Mouse (Mus musculus) frontal cortex, postnatal 10 days (tissue): ENCODE results near the gene 4930435E12Rik.
"Not testable (repeated sequence)": the region's sequence is repeated elsewhere in the genome, so short reads cannot be mapped to it uniquely, and the experiment has no call there.

Experiments
- DNase-seq, 2 experiments: peaks; one replicate each; pipeline ENCODE4 v3.0.0; 2022; ENCODE audit warnings: low spot score in 2 of 2, mixed read lengths in 1 of 2

Gene 4930435E12Rik

GRCm38 (mm10) chr16:38828649-38829048 is at the start of gene 4930435E12Rik:
Gene 4930435E12Rik, minus strand, starts transcription at chr16:38828749.
- DNase-seq = no peak

DNA sequence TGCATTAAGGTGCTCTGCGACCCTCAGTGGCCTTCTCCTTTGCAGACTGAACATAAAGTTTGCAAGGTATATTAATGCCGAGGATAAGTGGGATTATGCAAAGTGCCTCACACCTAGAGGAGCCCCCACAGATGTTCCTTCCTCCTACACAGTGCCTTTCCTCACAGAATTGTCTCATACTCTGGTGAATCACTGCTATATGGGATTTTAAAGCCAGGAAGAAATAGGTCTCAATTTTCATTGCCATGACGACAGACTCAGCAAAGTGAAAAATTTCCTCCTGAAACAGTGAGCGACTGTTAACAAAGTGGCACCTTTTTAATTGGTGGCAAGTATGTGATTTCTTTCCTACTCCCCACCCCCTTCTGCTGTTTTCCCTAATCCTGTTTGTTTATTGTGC is 45.9 kb upstream of the 4930435E12Rik start:
- peak in 1 of 2 experiments; percentile 26 for DNase-seq

- no peak for DNase-seq
These were observed 44.7 kb upstream of the 4930435E12Rik start for GRCm38 (mm10) chr16:38873231-38873630.

GRCm38 (mm10) chr16:38864358-38864757 is 35.8 kb upstream of the 4930435E12Rik start:
- DNase-seq = no peak

DNA sequence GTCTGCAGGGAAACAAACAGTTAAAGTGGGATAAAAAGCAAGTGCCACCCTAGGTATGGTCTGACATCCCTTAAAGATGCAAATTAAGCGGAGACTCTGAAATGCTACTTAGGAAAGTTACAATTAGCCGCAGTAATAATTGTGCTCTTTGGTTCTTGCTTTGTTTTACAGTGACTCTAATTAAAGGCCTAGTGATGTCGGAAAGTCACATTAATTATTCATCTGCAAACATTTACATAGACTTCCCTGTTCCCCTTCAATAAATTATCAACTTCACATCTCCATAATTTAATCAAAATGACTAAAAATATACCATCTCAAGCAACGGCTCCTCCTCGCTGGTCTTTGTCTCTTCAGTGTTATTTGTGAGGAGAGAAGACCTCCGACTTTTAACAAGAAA is 32.0 kb upstream of the 4930435E12Rik start:
- DNase-seq = no peak

DNA sequence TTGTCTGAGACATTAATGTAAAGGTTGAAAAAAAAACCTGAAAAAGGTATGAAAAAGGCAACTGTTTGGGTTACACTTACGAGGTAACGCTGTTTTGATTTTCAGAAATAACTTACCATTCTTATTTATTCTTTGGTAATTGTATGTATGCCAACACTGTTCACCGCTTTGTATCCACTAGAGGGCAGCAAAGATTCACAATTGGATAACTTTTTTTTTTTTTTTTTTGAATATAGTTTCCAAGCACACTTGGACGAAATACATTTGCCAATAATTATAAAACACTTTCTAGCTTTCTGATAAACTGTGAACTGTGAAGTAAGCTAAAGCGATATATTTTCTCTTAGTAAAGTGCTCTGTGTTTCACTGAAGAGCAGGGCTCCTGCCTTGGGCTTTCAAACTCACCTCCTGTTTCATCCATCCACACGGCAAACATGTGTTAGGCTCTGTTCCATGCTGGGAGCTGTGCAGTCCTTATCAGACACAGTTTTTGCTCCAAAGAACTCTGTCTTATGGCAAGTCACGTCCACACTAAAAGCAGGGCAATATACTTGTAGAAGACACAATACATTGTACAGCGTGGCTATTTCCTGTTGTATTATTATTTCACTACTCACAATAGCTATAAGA is 29.7 kb upstream of the 4930435E12Rik start:
- no peak for DNase-seq

DNA sequence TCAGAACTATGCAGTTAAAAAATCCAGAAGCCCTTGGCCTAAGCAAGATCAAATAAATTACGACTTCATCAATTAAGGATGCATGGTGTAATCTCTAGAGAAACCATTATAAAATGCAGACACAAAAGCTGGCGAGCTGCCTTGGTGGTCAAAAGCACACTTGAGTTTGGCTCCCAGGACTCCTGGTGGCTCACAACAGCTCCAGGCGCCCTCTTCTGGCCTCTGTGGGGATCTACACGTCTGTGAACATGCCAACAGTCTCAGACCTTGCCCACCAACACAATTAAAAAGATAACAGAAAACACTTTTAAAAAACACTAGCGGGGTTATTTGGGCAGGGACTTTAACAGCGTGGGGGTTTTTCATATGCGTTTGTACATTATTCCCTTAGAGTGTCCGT is 16.0 kb downstream of the 4930435E12Rik start:
- DNase-seq = peak; percentile 36 to 64

DNA sequence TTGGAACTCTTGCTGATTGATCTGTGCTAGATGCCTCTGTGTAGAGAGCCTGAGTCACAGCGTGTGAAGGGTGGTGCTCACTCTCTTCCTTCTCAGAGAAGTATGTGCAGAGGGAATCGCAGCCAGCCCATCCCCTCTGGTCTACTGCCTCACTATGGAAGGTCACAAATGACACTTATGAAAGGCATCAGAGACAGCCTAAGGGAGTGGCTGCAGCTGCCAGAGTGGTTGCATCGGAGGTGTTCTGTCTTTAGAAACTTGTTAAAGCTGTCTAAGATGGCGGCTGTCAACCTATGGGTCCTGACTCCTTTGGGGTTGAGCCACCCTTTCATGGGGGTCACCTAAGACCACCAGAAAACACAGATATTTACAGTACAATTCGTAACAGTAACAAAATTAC is 18.4 kb downstream of the 4930435E12Rik start:
- no peak for DNase-seq

GRCm38 (mm10) chr16:38807796-38808195 is 20.8 kb downstream of the 4930435E12Rik start:
- not testable (repeated sequence) for DNase-seq

DNA sequence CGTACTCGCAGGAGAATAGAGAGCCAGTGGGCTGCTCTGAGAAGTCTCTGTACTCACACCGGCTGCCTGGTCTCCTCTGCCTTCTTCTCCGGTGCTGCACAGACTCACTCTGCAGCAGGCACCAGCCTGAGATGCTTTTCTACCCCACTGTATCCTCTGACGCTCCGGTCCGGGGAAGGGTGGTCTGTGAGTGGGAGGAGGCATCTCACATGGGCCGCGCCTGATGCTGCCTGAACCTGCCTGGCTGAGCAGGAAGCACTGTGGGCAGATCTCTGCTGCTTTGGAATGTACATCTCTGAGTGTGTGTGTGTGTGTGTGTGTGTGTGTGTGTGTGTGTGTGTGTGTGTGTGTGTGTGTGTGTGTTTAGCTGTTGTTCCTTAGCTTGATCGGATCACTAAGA is 28.5 kb downstream of the 4930435E12Rik start, which contains the start of gene Upk1b:
TSS of gene Upk1b (minus strand) at position 238 of the 400 bp plus-strand sequence.
- no peak for DNase-seq

GRCm38 (mm10) chr16:38798957-38799450 is 29.5 kb downstream of the 4930435E12Rik start:
- DNase-seq = no peak

GRCm38 (mm10) chr16:38793120-38793519 is 35.4 kb downstream of the 4930435E12Rik start:
- no peak for DNase-seq

DNA sequence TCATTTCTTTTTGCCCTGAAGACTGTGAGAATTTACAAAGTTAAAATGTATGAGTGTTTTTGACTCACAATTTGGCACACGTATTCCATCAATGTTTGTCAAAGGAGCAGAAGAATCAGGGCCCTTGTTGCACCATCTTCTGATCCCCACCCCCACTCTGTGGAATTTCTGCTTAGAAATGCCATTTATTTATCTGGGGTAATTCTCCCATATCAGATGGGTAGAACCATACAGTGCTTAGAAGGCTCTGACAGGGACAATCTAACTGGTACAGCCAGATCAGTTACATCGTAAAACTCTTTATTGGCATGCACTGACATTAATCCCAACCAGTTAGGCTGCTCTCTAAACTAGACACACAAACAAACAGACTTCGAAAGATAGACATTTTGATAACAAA is 38.6 kb downstream of the 4930435E12Rik start:
- no peak for DNase-seq

DNA sequence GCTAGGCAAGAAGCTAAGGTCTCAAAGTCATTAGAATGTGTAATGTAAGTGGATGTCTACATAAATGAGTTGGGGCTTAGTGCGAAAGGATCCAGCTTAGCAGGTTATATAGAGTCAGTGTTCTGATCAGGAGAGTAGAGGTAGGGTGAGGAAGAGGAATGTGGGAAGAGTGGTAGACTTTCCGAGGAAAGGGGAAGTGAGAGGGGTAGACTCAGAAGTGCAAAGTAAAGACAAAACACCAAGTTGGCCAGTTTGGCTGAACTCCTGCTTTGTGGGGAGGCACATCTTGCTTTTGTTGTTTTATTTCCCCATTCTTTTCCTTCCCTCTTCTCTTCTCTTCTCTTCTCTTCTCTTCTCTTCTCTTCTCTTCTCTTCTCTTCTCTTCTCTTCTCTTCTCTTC is 39.5 kb downstream of the 4930435E12Rik start:
- no peak for DNase-seq

DNA sequence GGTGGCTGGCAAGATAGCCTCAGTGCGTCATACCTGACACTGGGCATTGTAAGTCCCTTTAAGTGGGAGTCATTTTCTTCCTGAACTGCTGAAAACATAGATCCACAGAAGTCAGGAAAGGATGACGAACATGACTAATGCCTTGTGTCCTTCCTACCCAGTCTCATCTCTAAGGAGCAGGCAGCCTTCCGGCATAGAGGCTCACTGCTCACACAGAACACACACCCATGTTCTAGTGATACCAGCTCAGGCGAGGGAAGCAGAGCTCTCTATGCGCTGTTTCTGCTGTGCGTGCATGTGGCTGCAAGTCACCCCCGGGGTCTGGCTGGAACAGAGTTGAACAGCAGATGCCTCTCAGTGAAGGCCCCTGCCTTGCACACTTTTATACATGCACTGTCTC is 43.2 kb downstream of the 4930435E12Rik start:
- DNase-seq = no peak

GRCm38 (mm10) chr16:38782524-38783067 is 46.0 kb downstream of the 4930435E12Rik start:
- no peak for DNase-seq

- no peak for DNase-seq
These were observed 46.6 kb downstream of the 4930435E12Rik start for GRCm38 (mm10) chr16:38781946-38782345.

DNA sequence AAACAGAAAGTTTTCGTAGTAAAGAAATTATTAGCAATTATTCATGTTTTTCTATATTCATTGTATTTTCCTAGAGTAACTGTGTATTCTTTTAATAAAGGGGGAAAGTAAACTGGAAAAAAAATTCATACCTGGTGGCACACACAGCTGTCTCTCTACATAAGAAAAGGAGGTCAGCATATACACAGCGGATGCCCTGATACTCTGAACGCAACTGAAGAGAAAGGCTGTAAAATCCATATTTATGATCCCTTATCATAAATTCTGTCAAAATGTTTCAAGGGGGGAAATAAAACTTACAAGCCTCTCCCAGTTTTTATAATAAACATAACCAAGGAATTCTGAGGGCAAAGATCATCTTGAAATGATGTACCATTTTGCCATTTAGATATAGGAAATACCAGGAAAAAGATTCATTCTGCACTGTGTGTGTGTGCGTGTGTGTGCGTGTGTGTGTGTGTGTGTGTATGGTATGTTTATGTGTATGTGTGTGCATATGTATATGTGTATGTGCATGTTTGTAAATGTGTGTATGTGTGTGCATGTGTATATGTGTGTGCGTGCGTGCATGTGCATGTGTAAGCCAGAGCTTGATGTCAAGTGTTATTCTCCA is 47.5 kb downstream of the 4930435E12Rik start:
- no peak for DNase-seq

DNA sequence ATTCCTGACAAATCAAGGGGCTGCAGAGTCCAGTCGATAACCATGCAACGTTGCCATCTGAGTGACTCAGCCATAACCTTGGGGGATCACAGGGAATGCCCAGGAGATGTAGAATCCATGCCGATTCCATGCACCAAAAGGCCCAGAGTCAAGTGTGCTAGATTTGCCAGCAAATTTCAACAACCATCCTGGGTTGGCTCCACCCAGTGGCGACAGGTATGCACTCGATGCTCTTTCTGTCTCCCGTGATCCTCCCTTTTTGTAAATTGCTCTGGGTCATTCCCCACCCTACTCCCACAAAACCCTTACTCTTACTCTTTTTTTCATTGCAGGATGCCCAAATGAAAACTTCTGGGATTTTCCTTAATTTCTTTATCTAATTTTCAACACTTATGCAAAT is 52.2 kb downstream of the 4930435E12Rik start:
- no peak for DNase-seq

DNA sequence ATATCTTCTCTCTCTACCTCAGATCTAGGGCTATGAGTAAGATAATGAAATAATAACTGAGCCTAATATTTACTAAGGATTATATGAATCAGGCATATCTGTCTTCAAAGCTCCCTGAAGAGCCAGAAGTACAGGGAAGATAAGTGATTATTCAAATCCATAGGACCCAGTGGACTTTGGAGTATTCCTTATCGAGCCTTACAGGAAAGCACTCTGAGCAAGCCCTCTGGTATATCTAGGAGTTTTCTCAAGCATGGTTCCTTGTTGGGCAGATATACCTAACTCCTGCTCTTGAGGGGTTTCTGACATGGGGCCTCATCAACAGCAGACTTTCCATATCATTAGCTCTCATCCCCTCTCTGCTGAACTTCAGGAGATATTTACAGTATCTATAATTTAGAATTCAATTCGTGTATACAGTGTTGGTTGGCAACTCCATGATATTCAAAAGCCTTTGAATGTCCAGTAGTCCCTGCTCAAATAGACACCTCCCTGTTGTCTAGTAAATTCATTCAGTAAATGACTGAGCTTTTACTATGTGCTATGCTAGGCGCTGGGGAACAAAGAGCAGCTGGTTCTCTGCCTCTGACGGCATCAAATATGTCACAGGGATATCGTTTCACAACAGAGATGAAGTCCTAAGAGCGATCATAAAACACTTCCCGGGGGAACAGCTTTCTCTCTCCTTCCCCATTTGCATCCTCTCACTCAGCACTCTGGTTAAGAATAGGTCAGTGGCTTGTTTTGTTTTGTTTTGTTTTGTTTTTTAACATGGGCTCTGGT is 53.4 kb downstream of the 4930435E12Rik start:
- no peak for DNase-seq

GRCm38 (mm10) chr16:38772906-38773496 is 55.5 kb downstream of the 4930435E12Rik start:
- no peak for DNase-seq

DNA sequence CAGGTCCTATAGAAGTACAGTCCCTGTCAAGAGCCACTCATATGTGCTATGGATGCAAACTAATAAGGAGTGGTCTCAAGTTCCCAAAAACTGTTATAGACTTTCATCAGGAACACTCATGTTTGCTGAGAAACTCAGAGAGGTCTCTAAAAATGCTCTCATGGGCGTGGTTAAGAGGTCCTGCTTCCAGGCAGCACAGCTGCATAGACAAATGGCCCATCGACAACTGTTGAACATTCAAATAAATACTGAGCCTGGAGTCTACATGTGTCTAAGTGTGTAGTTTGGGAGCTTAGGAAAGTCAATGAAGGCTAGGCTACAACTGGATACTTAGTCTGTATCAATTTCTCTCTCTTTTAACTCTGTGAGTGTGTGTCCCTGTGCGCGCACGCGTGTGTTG is 57.4 kb downstream of the 4930435E12Rik start:
- no peak for DNase-seq
